Mouse (Mus musculus): ENCODE measurements around the gene Gm17535. TPM values are rescaled to one million over a fixed set of nuclear protein-coding genes. Genes with fewer than 3 reads are reported as not detected.
"Not testable (repeated sequence)": the region's sequence is repeated elsewhere in the genome, so short reads cannot be mapped to it uniquely, and the experiment has no call there.

The Gm17535 gene
- not detected in 2 replicates for total RNA-seq (2017)

DNA sequence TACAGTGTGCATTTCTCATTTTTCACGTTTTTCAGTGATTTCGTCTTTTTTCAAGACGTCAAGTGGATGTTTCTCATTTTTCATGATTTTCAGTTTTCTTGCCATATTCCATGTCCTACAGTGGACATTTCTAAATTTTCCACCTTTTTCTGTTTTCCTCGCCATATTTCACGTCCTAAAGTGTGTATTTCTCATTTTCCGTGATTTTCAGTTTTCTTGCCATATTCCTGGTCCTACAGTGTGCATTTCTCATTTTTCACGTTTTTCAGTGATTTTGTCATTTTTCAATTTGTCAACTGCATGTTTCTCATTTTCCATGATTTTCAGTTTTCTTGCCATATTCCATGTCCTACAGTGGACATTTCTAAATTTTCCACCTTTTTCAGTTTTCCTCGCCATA, at the start of gene Gm17535:
TSS of gene Gm17535 (plus strand) at position 301 of the 400 bp plus-strand sequence.
- not testable (repeated sequence) for ATAC-seq (replicated peaks; ENCODE audit: low read depth, poor library complexity, severe bottlenecking)

DNA sequence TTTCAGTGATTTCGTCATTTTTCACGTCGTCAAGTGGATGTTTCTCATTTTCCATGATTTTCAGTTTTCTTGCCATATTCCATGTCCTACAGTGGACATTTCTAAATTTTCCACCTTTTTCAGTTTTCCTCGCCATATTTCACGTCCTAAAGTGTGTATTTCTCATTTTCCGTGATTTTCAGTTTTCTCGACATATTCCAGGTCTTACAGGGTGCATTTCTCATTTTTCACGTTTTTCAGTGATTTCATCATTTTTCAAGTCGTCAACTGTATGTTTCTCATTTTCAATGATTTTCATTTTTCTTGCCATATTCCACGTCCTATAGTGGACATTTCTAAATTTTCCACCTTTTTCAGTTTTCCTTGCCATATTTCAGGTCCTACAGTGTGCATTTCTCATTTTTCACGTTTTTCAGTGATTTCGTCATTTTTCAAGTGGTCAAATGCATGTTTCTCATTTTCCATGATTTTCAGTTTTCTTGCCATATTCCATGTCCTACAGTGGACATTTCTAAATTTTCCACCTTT, 33.9 kb upstream of the Gm17535 start, which contains the start of gene Gm10722:
TSS of gene Gm10722 (plus strand) at position 478 of the 528 bp plus-strand sequence.
- ATAC-seq (replicated peaks; ENCODE audit: low read depth, poor library complexity, severe bottlenecking) = not testable (repeated sequence)

GRCm38 (mm10) chr9:3001006-3001405, 33.4 kb upstream of the Gm17535 start:
- not testable (repeated sequence) for ATAC-seq (replicated peaks; ENCODE audit: low read depth, poor library complexity, severe bottlenecking)

- peak; percentile 36 for ATAC-seq (replicated peaks; ENCODE audit: low read depth, poor library complexity, severe bottlenecking)
These were observed 32.3 kb upstream of the Gm17535 start for GRCm38 (mm10) chr9:3001948-3002659.

- ATAC-seq (replicated peaks; ENCODE audit: low read depth, poor library complexity, severe bottlenecking) = not testable (repeated sequence)
These were observed 31.5 kb upstream of the Gm17535 start, which contains the start of gene Gm11168 for GRCm38 (mm10) chr9:3002794-3003396. TSS of gene Gm11168 (plus strand) at chr9:3003346.

- ATAC-seq (replicated peaks; ENCODE audit: low read depth, poor library complexity, severe bottlenecking) = peak; percentile 33; the same call in 1 of the 2 replicates
These were observed 28.2 kb upstream of the Gm17535 start for GRCm38 (mm10) chr9:3006179-3006578.

DNA sequence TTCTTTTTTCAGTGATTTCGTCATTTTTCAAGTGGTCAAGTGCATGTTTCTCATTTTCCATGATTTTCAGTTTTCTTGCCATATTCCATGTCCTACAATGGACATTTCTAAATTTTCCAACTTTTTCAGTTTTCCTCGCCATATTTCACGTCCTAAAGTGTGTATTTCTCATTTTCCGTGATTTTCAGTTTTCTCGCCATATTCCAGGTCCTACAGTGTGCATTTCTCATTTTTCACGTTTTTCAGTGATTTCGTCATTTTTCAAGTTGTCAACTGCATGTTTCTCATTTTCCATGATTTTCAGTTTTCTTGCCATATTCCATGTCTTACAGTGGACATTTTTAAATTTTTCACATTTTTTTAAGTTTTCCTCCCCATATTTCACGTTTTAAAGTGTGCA, 27.8 kb upstream of the Gm17535 start:
- ATAC-seq (replicated peaks; ENCODE audit: low read depth, poor library complexity, severe bottlenecking) = not testable (repeated sequence)

DNA sequence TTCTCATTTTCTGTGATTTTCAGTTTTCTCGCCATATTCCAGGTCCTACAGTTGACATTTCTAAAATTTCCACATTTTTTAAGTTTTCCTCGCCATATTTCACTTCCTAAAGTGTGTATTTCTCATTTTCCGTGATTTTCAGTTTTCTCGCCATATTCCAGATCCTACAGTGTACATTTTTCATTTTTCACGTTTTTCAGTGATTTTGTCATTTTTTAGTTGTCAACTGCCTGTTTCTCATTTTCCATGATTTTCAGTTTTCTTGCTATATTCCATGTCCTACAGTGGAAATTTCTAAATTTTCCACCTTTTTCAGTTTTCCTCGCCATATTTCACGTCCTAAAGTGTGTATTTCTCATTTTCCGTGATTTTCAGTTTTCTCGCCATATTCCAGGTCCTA, 27.1 kb upstream of the Gm17535 start:
- ATAC-seq (replicated peaks; ENCODE audit: low read depth, poor library complexity, severe bottlenecking) = peak; percentile 15; the same call in 1 of the 2 replicates

- peak; percentile 23 for ATAC-seq (replicated peaks; ENCODE audit: low read depth, poor library complexity, severe bottlenecking)
These were observed 25.1 kb upstream of the Gm17535 start for GRCm38 (mm10) chr9:3009331-3009730.

GRCm38 (mm10) chr9:3012054-3012621, 22.3 kb upstream of the Gm17535 start:
- ATAC-seq (replicated peaks; ENCODE audit: low read depth, poor library complexity, severe bottlenecking) = peak; percentile 48

- ATAC-seq (replicated peaks; ENCODE audit: low read depth, poor library complexity, severe bottlenecking) = peak; percentile 35
These were observed 21.6 kb upstream of the Gm17535 start, which contains the start of gene Gm10721 for GRCm38 (mm10) chr9:3012733-3013279. TSS of gene Gm10721 (plus strand) at chr9:3013140.

DNA sequence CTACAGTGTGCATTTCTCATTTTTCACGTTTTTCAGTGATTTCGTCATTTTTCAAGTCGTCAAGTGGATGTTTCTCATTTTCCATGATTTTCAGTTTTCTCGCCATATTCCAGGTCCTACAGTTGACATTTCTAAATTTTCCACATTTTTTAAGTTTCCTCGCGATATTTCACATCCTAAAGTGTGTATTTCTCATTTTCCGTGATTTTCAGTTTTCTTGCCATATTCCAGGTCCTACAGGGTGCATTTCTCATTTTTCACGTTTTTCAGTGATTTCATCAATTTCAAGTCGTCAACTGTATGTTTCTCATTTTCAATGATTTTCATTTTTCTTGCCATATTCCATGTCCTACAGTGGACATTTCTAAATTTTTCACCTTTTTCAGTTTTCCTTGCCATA, 19.0 kb upstream of the Gm17535 start, which contains the start of gene Gm10720:
TSS of gene Gm10720 (plus strand) at position 301 of the 400 bp plus-strand sequence.
- not testable (repeated sequence) for ATAC-seq (replicated peaks; ENCODE audit: low read depth, poor library complexity, severe bottlenecking)

DNA sequence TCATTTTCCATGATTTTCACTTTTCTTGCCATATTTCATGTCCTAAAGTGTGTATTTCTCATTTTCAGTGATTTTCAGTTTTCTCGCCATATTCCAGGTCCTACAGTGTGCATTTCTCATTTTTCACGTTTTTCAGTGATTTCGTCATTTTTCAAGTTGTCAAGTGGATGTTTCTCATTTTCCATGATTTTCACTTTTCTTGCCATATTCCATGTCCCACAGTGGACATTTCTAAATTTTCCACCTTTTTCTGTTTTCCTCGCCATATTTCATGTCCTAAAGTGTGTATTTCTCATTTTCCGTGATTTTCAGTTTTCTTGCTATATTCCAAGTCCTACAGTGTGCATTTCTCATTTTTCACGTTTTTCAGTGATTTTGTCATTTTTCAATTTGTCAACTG, 18.5 kb upstream of the Gm17535 start:
- ATAC-seq (replicated peaks; ENCODE audit: low read depth, poor library complexity, severe bottlenecking) = not testable (repeated sequence)

- not testable (repeated sequence) for ATAC-seq (replicated peaks; ENCODE audit: low read depth, poor library complexity, severe bottlenecking)
These were observed 17.3 kb upstream of the Gm17535 start, which contains the start of gene Gm10719 for GRCm38 (mm10) chr9:3017108-3017507. TSS of gene Gm10719 (plus strand) at chr9:3017408.

GRCm38 (mm10) chr9:3018944-3019343, 15.5 kb upstream of the Gm17535 start:
- not testable (repeated sequence) for ATAC-seq (replicated peaks; ENCODE audit: low read depth, poor library complexity, severe bottlenecking)

- ATAC-seq (replicated peaks; ENCODE audit: low read depth, poor library complexity, severe bottlenecking) = peak; percentile 45
These were observed 14.3 kb upstream of the Gm17535 start for GRCm38 (mm10) chr9:3019835-3020727.

- ATAC-seq (replicated peaks; ENCODE audit: low read depth, poor library complexity, severe bottlenecking) = not testable (repeated sequence)
These were observed 11.9 kb upstream of the Gm17535 start for GRCm38 (mm10) chr9:3022316-3023008.

DNA sequence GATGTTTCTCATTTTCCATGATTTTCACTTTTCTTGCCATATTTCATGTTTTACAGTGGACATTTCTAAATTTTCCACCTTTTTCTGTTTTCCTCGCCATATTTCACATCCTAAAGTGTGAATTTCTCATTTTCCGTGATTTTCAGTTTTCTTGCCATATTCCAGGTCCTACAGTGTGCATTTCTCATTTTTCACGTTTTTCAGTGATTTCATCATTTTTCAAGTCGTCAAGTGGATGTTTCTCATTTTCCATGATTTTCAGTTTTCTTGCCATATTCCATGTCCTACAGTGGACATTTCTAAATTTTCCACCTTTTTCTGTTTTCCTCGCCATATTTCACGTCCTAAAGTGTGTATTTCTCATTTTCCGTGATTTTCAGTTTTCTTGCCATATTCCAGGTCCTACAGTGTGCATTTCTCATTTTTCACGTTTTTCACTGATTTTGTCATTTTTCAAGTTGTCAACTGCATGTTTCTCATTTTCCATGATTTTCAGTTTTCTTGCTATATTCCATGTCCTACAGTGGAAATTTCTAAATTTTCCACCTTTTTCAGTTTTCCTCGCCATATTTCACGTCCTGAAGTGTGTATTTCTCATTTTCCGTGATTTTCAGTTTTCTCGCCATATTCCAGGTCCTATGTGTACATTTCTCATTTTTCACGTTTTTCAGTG, 11.0 kb upstream of the Gm17535 start, which contains the start of gene Gm10718:
TSS of gene Gm10718 (plus strand) at position 236 of the 673 bp plus-strand sequence.
- not testable (repeated sequence) for ATAC-seq (replicated peaks; ENCODE audit: low read depth, poor library complexity, severe bottlenecking)

Measured in common myeloid progenitor, adult 5-6 weeks (primary cell).